Mouse (Mus musculus) hindbrain, postnatal 0 days (tissue): Measurements from ENCODE around the gene Dock11. TPM values are rescaled to one million over a fixed set of nuclear protein-coding genes. Genes with fewer than 3 reads are reported as not detected.

ENCODE experiments used
- ATAC-seq: fragments of 200-750 bp; cut with Nextera tagmentation; 2 replicates; pipeline ENCODE4 v1.8.0; 2017; ENCODE audit warnings: mild to moderate bottlenecking, moderate TSS enrichment, moderate library complexity
- DNase-seq: peaks from one replicate; pipeline ENCODE4 v3.0.0-alpha.2; 2015; ENCODE audit warnings: low spot score
- H3K27ac ChIP-seq: fragments of 300-500 bp; sonication (generic); 2 replicates; pipeline ENCODE4 v1.5.1; 2014; ENCODE audit warnings: mild to moderate bottlenecking
- H3K27me3 ChIP-seq: fragments of 300-500 bp; sonication (generic); 2 replicates; pipeline ENCODE4 v1.6.1; 2014; ENCODE audit warnings: low read length, mixed read lengths; ENCODE audit not compliant: insufficient read depth
- H3K36me3 ChIP-seq: fragments of 300-500 bp; sonication (generic); 2 replicates; pipeline ENCODE4 v1.6.1; 2014; ENCODE audit warnings: low read length, mixed read lengths; ENCODE audit not compliant: insufficient read depth
- H3K4me1 ChIP-seq: fragments of 300-500 bp; sonication (generic); 2 replicates; pipeline ENCODE4 v1.6.1; 2014; ENCODE audit warnings: antibody characterized with exemption, low read length, mixed read lengths; ENCODE audit not compliant: insufficient read depth
- H3K4me2 ChIP-seq: fragments of 300-500 bp; sonication (generic); 2 replicates; pipeline ENCODE4 v1.6.1; 2014; ENCODE audit warnings: low read depth, mild to moderate bottlenecking, low read length, moderate library complexity, mixed read lengths
- H3K4me3 ChIP-seq: fragments of 300-500 bp; sonication (generic); 2 replicates; pipeline ENCODE4 v1.5.1; 2014; ENCODE audit warnings: low read length
- H3K9ac ChIP-seq: fragments of 300-500 bp; sonication (generic); replicated peaks from 2 replicates; pipeline ENCODE4 v1.6.1; 2014; ENCODE audit warnings: mild to moderate bottlenecking, low read length, moderate library complexity, mixed read lengths
- H3K9me3 ChIP-seq: fragments of 300-500 bp; sonication (generic); 2 replicates; pipeline ENCODE4 v1.6.1; 2016; ENCODE audit warnings: low read length, mixed read lengths
- CTCF ChIP-seq: IDR thresholded peaks from 2 replicates; pipeline ENCODE4 v1.5.1; 2016; ENCODE audit warnings: antibody characterized with exemption, control low read depth, low read depth
- whole genome bisulfite sequencing: fragments of 180-500 bp; shearing (Covaris S2); extraction: QIAGEN DNeasy Blood & Tissue Kit; methylation state at CpG from one replicate; pipeline ENCODE4 v1.1.7; 2014; 5-methylcytosine and 5-hydroxymethylcytosine counted together
- polyA plus RNA-seq: library from polyadenylated mRNA; unstranded; fragments of >200 nt; fragmentation: Nextera tagmentation; extraction: Ambion mirVana; gene quantifications from 2 replicates; pipeline ENCODE4 v1.2.1, GENCODE M21; 2015
- total RNA-seq: library from RNA; depleted of rRNA; stranded (reverse); fragments of >200 nt; gene quantifications from 2 replicates; pipeline ENCODE4 v1.2.3, GENCODE M21; 2014; rRNA removed

The Dock11 gene
- total RNA-seq = 17.9 and 22.1 TPM in 2 replicates
- 7.0 and 7.8 TPM in 2 replicates for polyA plus RNA-seq

GRCm38 (mm10) chrX:35888087-35888895, at the start of gene Dock11:
Dock11 (plus strand) TSS chrX:35888832.
- Histone ChIP-seq H3K4me3 (peak within 1 kb of the TSS; percentile 57), H3K4me1 (no peaks in the 10 kb centered on the region), H3K27ac (peak within 1 kb of the TSS; percentile 64), H3K9ac (peak within 1 kb of the TSS; percentile 55), H3K36me3 (no peaks in the 10 kb centered on the region), H3K27me3 (no peaks in the 10 kb centered on the region), H3K9me3 (no peaks in the 10 kb centered on the region), H3K4me2 (peak within 1 kb of the TSS; percentile 59)
- DNase-seq (peak; percentile 59), ATAC-seq (peak; percentile 82)
- WGBS = 22% methylated on average over 24 of the region's 38 CpGs
- TF ChIP-seq CTCF = no peak

- ATAC-seq = no peak
- no peak overlapping the region for H3K4me2 ChIP-seq
- 70% methylated on average over 1 of the region's 1 CpGs for WGBS
Observed at GRCm38 (mm10) chrX:35879703-35880102, 8.9 kb upstream of the Dock11 start.

GRCm38 (mm10) chrX:35888945-35889799, 540 bp downstream of the Dock11 start:
- Histone ChIP-seq H3K9me3 (no peaks in the 10 kb centered on the region), H3K4me1 (no peaks in the 10 kb centered on the region), H3K27ac (peak overlapping the region; percentile 64), H3K4me2 (peak overlapping the region; percentile 59), H3K36me3 (no peaks in the 10 kb centered on the region), H3K27me3 (no peaks in the 10 kb centered on the region), H3K4me3 (peak overlapping the region; percentile 57), H3K9ac (peak overlapping the region; percentile 55)
- WGBS = 31% methylated on average over 55 of the region's 58 CpGs
- no peak for TF ChIP-seq CTCF
- peak; percentile 69 for ATAC-seq
- DNase-seq = peak; percentile 41

More at GRCm38 (mm10) chrX:35879703-35880102, 8.9 kb upstream of the Dock11 start:
- Histone ChIP-seq H3K36me3 (no peaks in the 10 kb centered on the region), H3K9me3 (no peaks in the 10 kb centered on the region), H3K27me3 (no peaks in the 10 kb centered on the region), H3K27ac (no peak overlapping the region), H3K4me3 (no peak overlapping the region), H3K9ac (no peak overlapping the region), H3K4me1 (no peaks in the 10 kb centered on the region)
- TF ChIP-seq CTCF = peak; percentile 62
- peak; percentile 47 for DNase-seq

DNA sequence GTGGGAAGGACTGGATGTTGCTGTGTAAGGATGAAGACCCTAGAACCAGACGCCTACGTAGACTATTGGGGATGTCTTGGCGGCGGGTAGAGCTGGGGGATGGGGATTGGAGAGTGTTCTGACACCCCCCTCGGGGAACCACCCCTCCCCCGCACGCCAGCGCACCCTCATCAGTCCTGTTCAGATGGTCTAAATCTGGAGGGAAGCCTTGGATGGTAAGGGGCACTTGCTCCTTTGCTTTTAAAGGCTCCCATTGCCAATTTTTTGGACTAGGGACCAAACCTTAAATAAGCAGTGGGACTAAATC, 1.1 kb downstream of the Dock11 start:
- TF ChIP-seq CTCF = no peak
- peak overlapping the region; percentile 55; the same call in 1 of the 2 replicates for H3K9ac ChIP-seq
- no peaks in the 10 kb centered on the region for H3K27me3 ChIP-seq
- H3K4me2 ChIP-seq = peak overlapping the region; percentile 59
- DNase-seq (no peak), ATAC-seq (no peak)
- no peaks in the 10 kb centered on the region for H3K4me1 ChIP-seq
- no peaks in the 10 kb centered on the region for H3K36me3 ChIP-seq
- peak overlapping the region; percentile 57 for H3K4me3 ChIP-seq
- 21% methylated on average over 8 of the region's 8 CpGs for WGBS
- no peaks in the 10 kb centered on the region for H3K9me3 ChIP-seq
- H3K27ac ChIP-seq = no peak overlapping the region

DNA sequence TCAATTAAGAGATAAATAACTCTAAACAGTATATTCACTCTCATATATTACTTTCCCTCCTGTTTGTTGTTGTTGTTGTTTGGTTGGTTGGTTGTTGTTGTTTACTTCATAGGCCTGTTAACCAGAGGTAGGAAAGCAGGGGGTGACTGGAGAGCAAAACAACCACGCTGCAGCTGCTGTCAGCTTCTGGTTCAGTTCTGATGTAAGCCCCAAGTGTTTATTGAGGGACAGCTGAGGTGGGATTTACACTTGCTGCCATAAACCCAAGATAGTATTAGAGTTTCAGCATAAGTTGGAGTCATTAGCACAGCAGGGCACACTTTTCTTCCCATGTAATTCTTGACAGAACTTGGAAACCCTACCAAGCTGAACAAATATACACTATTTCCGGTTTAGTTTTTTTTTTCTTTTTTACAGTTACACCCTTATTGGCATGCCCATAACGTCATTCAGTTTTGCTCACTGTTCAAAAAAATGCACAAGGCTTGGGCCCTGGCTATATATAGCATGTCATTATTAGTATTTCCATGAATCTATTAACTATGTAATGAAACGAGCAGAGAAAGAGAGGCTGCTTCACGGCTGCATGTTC, 3.0 kb downstream of the Dock11 start:
- no peak overlapping the region for H3K27ac ChIP-seq
- ATAC-seq = no peak
- no peak for TF ChIP-seq CTCF

GRCm38 (mm10) chrX:35892377-35892776, 3.7 kb downstream of the Dock11 start:
- 53% methylated on average over 5 of the region's 5 CpGs for WGBS
- no peaks in the 10 kb centered on the region for H3K4me1 ChIP-seq
- no peaks in the 10 kb centered on the region for H3K9me3 ChIP-seq
- H3K4me2 ChIP-seq = no peak overlapping the region
- no peak overlapping the region for H3K27ac ChIP-seq
- ATAC-seq (no peak), DNase-seq (no peak)
- H3K36me3 ChIP-seq = no peaks in the 10 kb centered on the region
- H3K27me3 ChIP-seq = no peaks in the 10 kb centered on the region
- H3K4me3 ChIP-seq = no peak overlapping the region
- H3K9ac ChIP-seq = no peak overlapping the region
- TF ChIP-seq CTCF = no peak

More for the DNA sequence above, 3.0 kb downstream of the Dock11 start:
- Histone ChIP-seq H3K4me1 (no peaks in the 10 kb centered on the region), H3K4me3 (no peak overlapping the region), H3K4me2 (no peak overlapping the region), H3K9ac (no peak overlapping the region), H3K36me3 (no peaks in the 10 kb centered on the region), H3K27me3 (no peaks in the 10 kb centered on the region), H3K9me3 (no peaks in the 10 kb centered on the region)
- DNase-seq = no peak
- 58% methylated on average over 5 of the region's 5 CpGs for WGBS
